Mouse (Mus musculus) hindbrain, embryonic 13.5 days (tissue): Measurements from ENCODE around the gene Poglut1. TPM values are rescaled to one million over a fixed set of nuclear protein-coding genes. Genes with fewer than 3 reads are reported as not detected.
A peak's percentile ranks its signal among the peaks of the same experiment; 100 is the strongest.

Source experiments
- ATAC-seq: fragments of 200-750 bp; cut with Nextera tagmentation; 2 replicates; pipeline ENCODE4 v1.8.0; 2017; ENCODE audit warnings: moderate TSS enrichment; ENCODE audit not compliant: low FRiP score
- H3K27ac ChIP-seq: fragments of 300-500 bp; sonication (generic); 2 replicates; pipeline ENCODE4 v1.5.1; 2015; ENCODE audit warnings: inconsistent platforms, mild to moderate bottlenecking, moderate library complexity
- H3K27me3 ChIP-seq: fragments of 300-500 bp; sonication (generic); 2 replicates; pipeline ENCODE4 v1.6.1; 2015; ENCODE audit warnings: mild to moderate bottlenecking, inconsistent platforms
- H3K36me3 ChIP-seq: fragments of 300-500 bp; sonication (generic); 2 replicates; pipeline ENCODE4 v1.6.1; 2015; ENCODE audit warnings: mild to moderate bottlenecking, inconsistent platforms
- H3K4me1 ChIP-seq: fragments of 300-500 bp; sonication (generic); replicated peaks from 2 replicates; pipeline ENCODE4 v1.6.1; 2015; ENCODE audit warnings: inconsistent platforms
- H3K4me2 ChIP-seq: fragments of 300-500 bp; sonication (generic); 2 replicates; pipeline ENCODE4 v1.6.1; 2015; ENCODE audit warnings: inconsistent platforms, mild to moderate bottlenecking, moderate library complexity
- H3K4me3 ChIP-seq: fragments of 300-500 bp; sonication (generic); 2 replicates; pipeline ENCODE4 v1.5.1; 2015; ENCODE audit warnings: mild to moderate bottlenecking, inconsistent platforms
- H3K9ac ChIP-seq: fragments of 300-500 bp; sonication (generic); 2 replicates; pipeline ENCODE4 v1.6.1; 2015; ENCODE audit warnings: mild to moderate bottlenecking, inconsistent platforms
- H3K9me3 ChIP-seq: fragments of 300-500 bp; sonication (generic); 2 replicates; pipeline ENCODE4 v1.6.1; 2016; ENCODE audit warnings: inconsistent platforms
- WGBS: fragments of 180-500 bp; shearing (Covaris S2); methylation state at CpG from one replicate; pipeline ENCODE4 v1.1.7; 2015; 5-methylcytosine and 5-hydroxymethylcytosine counted together
- polyA plus RNA-seq: library from polyadenylated mRNA; unstranded; fragments of >200 nt; fragmentation: Nextera tagmentation; extraction: Ambion mirVana; gene quantifications from 2 replicates; pipeline ENCODE4 v1.2.1, GENCODE M21; 2015

The Poglut1 gene
- polyA plus RNA-seq, 1 experiment from 2014 or later, result 62.0 TPM

GRCm38 (mm10) chr16:38522129-38523084 is 27.7 kb downstream of the Poglut1 start, which contains the start of gene Timmdc1:
Timmdc1 (minus strand) TSS chr16:38522663.
- H3K9ac ChIP-seq, result peak within 1 kb of the TSS; percentile 97
- peak within 1 kb of the TSS; percentile 62 for H3K4me2 ChIP-seq
- H3K36me3 ChIP-seq, result peaks cover 42% of the 10 kb centered on the region
- peaks cover 16% of the 10 kb centered on the region for H3K4me1 ChIP-seq
- no peaks in the 10 kb centered on the region for H3K9me3 ChIP-seq
- H3K27ac ChIP-seq, result peak within 1 kb of the TSS; percentile 94
- under 1% methylated on average over 73 of the region's 73 CpGs for WGBS
- peak; percentile 99 for ATAC-seq
- peak within 1 kb of the TSS; percentile 92 for H3K4me3 ChIP-seq
- H3K27me3 ChIP-seq, result no peaks in the 10 kb centered on the region

GRCm38 (mm10) chr16:38521211-38521987 is 28.7 kb downstream of the Poglut1 start:
- Histone ChIP-seq H3K9ac (peak overlapping the region; percentile 97), H3K4me2 (peak overlapping the region; percentile 60), H3K27me3 (no peaks in the 10 kb centered on the region), H3K4me1 (peaks cover 16% of the 10 kb centered on the region), H3K36me3 (peaks cover 40% of the 10 kb centered on the region), H3K9me3 (no peaks in the 10 kb centered on the region), H3K27ac (no peak overlapping the region), H3K4me3 (peak overlapping the region; percentile 92)
- no peak for ATAC-seq
- 42% methylated on average over 8 of the region's 8 CpGs for WGBS

- H3K27me3 ChIP-seq, result no peaks in the 10 kb centered on the region
- no peak overlapping the region for H3K9ac ChIP-seq
- no peaks in the 10 kb centered on the region for H3K9me3 ChIP-seq
- peaks cover 16% of the 10 kb centered on the region for H3K4me1 ChIP-seq
- ATAC-seq, result no peak
- WGBS, result 95% methylated on average over 2 of the region's 2 CpGs
- H3K36me3 ChIP-seq, result peaks cover 33% of the 10 kb centered on the region
- no peak overlapping the region for H3K4me3 ChIP-seq
- no peak overlapping the region for H3K27ac ChIP-seq
- H3K4me2 ChIP-seq, result no peak overlapping the region
Measured at GRCm38 (mm10) chr16:38519140-38519539, 30.9 kb downstream of the Poglut1 start.

DNA sequence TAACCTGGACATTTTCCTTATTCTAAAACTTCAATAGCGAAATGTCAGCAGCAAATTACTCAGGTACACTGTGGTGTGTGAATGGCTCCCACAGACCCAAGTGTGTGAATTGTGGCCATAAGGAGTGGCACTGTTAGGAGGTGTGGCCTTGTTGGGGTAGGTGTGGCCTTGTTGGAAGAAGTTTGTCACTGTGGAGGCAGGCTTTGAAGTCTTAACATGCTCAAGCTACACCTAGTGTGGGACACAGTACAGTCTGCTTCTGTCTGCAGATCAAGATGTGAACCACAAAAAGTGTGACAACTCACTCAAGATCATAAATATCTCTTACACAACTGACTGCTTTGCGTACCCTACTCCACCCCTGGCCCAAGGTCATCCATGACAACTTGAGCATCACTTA is 39.2 kb downstream of the Poglut1 start:
- WGBS, result 100% methylated on average over 2 of the region's 2 CpGs
- no peak for ATAC-seq
- Histone ChIP-seq H3K4me1 (no peaks in the 10 kb centered on the region), H3K27ac (no peak overlapping the region), H3K9ac (no peak overlapping the region), H3K36me3 (peaks cover 69% of the 10 kb centered on the region), H3K9me3 (no peaks in the 10 kb centered on the region), H3K4me3 (no peak overlapping the region), H3K27me3 (no peaks in the 10 kb centered on the region), H3K4me2 (no peak overlapping the region)

- no peaks in the 10 kb centered on the region for H3K4me1 ChIP-seq
- WGBS, result 73% methylated on average over 4 of the region's 4 CpGs
- ATAC-seq, result peak; percentile 85
- H3K4me2 ChIP-seq, result no peak overlapping the region
- peaks cover 71% of the 10 kb centered on the region for H3K36me3 ChIP-seq
- H3K27me3 ChIP-seq, result no peaks in the 10 kb centered on the region
- H3K9me3 ChIP-seq, result no peaks in the 10 kb centered on the region
- no peak overlapping the region for H3K9ac ChIP-seq
- no peak overlapping the region for H3K27ac ChIP-seq
- H3K4me3 ChIP-seq, result no peak overlapping the region
Measured at GRCm38 (mm10) chr16:38506041-38506634, 43.9 kb downstream of the Poglut1 start.

- 92% methylated on average over 4 of the region's 4 CpGs for WGBS
- Histone ChIP-seq H3K9me3 (no peaks in the 10 kb centered on the region), H3K4me3 (no peak overlapping the region), H3K9ac (no peak overlapping the region), H3K27me3 (no peaks in the 10 kb centered on the region), H3K36me3 (peaks cover 72% of the 10 kb centered on the region), H3K4me2 (no peak overlapping the region), H3K27ac (no peak overlapping the region), H3K4me1 (no peaks in the 10 kb centered on the region)
- ATAC-seq, result no peak
Measured at GRCm38 (mm10) chr16:38503528-38503927, 46.5 kb downstream of the Poglut1 start.

- Histone ChIP-seq H3K4me3 (no peak overlapping the region), H3K36me3 (peaks cover 69% of the 10 kb centered on the region), H3K9ac (no peak overlapping the region), H3K27ac (no peak overlapping the region), H3K9me3 (no peaks in the 10 kb centered on the region), H3K4me1 (no peaks in the 10 kb centered on the region), H3K27me3 (no peaks in the 10 kb centered on the region), H3K4me2 (no peak overlapping the region)
- WGBS, result 92% methylated on average over 10 of the region's 10 CpGs
- ATAC-seq, result no peak
Measured at GRCm38 (mm10) chr16:38502469-38502868, 47.6 kb downstream of the Poglut1 start.

DNA sequence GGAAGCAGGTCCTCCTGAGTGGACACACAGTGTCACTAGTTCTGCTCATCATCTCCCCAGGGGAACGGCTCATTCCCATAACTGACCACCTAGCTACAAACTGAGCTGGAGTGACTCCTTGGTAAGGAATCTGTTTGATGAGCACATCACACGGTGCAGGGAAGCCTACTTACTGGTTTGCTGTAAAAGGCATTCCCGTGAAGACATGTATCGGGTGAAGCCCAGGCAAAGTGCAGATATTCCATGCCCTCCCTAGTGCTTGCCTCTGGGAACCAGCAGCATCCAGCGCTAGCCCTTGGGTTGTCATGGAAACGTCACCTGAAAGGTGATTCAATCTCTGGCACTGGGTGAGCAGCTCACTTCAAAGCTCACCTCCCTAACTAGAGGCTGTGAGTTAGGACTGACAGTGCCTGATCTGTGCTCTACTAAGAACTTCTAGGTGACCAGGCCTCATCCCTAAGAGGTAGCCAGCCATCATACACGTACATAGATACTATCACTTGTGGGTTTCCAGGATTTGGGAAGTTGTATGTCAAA is 53.4 kb downstream of the Poglut1 start:
- peaks cover 43% of the 10 kb centered on the region for H3K36me3 ChIP-seq
- H3K4me3 ChIP-seq, result no peak overlapping the region
- ATAC-seq, result no peak
- no peak overlapping the region for H3K4me2 ChIP-seq
- 83% methylated on average over 7 of the region's 7 CpGs for WGBS
- H3K9ac ChIP-seq, result no peak overlapping the region
- H3K4me1 ChIP-seq, result no peaks in the 10 kb centered on the region
- H3K9me3 ChIP-seq, result no peaks in the 10 kb centered on the region
- H3K27me3 ChIP-seq, result no peaks in the 10 kb centered on the region
- no peak overlapping the region for H3K27ac ChIP-seq

DNA sequence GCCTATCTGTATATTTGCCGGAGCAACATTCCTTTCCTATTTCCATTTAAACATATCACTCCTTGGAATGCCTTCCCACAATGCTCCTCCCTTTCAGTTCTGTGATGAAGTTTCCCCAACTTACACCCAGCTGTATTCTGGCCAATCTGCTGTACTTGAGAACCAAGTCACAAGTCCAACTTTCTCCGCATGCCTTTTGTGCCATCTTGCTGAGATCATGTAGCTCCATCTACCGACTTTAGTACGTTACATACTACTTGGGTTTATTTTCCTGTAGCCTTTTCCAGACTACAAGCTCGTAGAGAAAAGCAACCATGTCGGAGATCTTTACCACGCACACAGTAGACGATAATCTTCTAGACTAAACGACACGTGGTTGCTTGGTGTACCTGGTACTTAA is 56.2 kb downstream of the Poglut1 start:
- H3K4me2 ChIP-seq, result no peak overlapping the region
- H3K36me3 ChIP-seq, result peaks cover 25% of the 10 kb centered on the region
- H3K9me3 ChIP-seq, result no peaks in the 10 kb centered on the region
- H3K27ac ChIP-seq, result no peak overlapping the region
- 90% methylated on average over 10 of the region's 10 CpGs for WGBS
- no peak overlapping the region for H3K9ac ChIP-seq
- no peaks in the 10 kb centered on the region for H3K27me3 ChIP-seq
- no peak overlapping the region for H3K4me3 ChIP-seq
- no peak for ATAC-seq
- no peaks in the 10 kb centered on the region for H3K4me1 ChIP-seq

GRCm38 (mm10) chr16:38492551-38492950 is 57.5 kb downstream of the Poglut1 start:
- no peak for ATAC-seq
- Histone ChIP-seq H3K27me3 (no peaks in the 10 kb centered on the region), H3K4me1 (0 out of 2 replicates have a peak, but pooled peaks cover 3% of the 10 kb centered on the region), H3K27ac (no peak overlapping the region), H3K4me2 (no peak overlapping the region), H3K4me3 (no peak overlapping the region), H3K9me3 (no peaks in the 10 kb centered on the region), H3K9ac (no peak overlapping the region), H3K36me3 (peaks cover 16% of the 10 kb centered on the region)
- WGBS, result 89% methylated on average over 3 of the region's 3 CpGs

GRCm38 (mm10) chr16:38483582-38484309 is 66.3 kb downstream of the Poglut1 start:
- Histone ChIP-seq H3K4me2 (peak overlapping the region; percentile 52), H3K36me3 (no peaks in the 10 kb centered on the region), H3K4me1 (peaks cover 11% of the 10 kb centered on the region), H3K9ac (0 out of 2 replicates have a peak overlapping the region, but pooled peaks have one; percentile 55), H3K27me3 (peaks cover 32% of the 10 kb centered on the region), H3K4me3 (peak overlapping the region; percentile 34), H3K9me3 (no peaks in the 10 kb centered on the region), H3K27ac (no peak overlapping the region)
- ATAC-seq, result peak; percentile 59; the same call in 1 of the 2 replicates
- WGBS, result 41% methylated on average over 42 of the region's 42 CpGs
